Mouse (Mus musculus) G1E-ER4 (cell line): Measurements from ENCODE around the gene Hpf1. TPM values are rescaled to one million over a fixed set of nuclear protein-coding genes. Genes with fewer than 3 reads are reported as not detected.
A peak's percentile ranks its signal among the peaks of the same experiment; 100 is the strongest.

Experiments
- GATA1 ChIP-seq: IDR thresholded peaks from one replicate; pipeline ENCODE4 v1.8.0; 2012; ENCODE audit warnings: low read length, inconsistent platforms
- polyA plus RNA-seq: library from polyadenylated mRNA; stranded (reverse); fragments of >175 nt; gene quantifications from 2 replicates; pipeline ENCODE4 v1.2.3, GENCODE M21; 2012

Hpf1 gene
- polyA plus RNA-seq, result 6.6 and 9.8 TPM in 2 replicates

DNA sequence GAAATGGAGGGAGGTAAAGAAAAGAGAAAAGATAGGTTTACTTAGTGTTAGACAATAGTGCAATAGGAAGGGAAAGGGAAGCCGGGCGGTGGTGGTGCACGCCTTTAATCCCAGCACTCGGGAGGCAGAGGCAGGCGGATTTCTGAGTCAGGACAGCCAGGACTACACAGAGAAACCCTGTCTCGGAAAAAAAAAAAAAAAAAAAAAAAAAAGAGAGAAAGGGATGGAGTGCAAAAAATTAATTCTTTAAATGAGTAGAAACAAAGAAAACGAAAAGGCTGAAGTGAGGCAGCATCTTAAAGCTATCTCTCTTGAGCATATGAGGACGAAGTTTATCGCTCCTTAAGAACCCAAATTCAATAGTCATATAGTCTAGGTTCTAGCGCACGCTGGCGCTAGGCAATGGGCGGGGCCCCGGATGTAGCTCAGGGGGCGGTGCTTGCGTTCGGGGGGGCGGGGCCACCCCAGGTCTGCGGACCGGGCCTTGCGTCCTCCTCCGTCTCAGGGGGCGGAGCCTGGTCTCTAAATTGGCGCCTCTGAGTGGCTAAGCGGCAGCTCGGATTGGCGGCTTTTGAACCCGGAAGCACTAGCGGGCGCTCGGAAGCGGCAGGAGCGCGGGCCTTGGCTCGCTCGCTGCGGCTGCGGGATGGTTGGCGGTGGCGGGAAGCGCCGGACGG is at the start of gene Hpf1:
Hpf1 (plus strand) TSS at position 576 of the 677 bp plus-strand sequence.
- no peak for TF ChIP-seq GATA1

DNA sequence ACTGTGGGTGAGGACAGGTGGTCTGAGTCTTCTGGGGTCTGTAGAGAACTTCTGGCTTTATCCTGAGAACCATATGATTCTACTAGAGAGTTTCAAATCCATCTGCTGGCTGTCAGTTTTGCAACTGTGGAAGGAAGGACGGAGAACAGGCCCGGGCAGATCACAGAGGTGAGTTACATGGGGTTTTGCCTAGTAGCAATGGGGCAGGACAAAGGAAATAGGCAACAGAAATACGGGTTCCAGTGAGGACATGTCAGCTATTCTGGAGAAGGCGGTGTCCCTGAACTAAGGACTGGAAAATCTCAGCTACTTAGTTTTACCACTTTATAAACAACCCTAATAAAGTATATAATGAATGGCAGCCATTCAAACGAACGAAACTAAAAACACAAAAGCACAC is 47.8 kb upstream of the Hpf1 start:
- no peak for TF ChIP-seq GATA1

DNA sequence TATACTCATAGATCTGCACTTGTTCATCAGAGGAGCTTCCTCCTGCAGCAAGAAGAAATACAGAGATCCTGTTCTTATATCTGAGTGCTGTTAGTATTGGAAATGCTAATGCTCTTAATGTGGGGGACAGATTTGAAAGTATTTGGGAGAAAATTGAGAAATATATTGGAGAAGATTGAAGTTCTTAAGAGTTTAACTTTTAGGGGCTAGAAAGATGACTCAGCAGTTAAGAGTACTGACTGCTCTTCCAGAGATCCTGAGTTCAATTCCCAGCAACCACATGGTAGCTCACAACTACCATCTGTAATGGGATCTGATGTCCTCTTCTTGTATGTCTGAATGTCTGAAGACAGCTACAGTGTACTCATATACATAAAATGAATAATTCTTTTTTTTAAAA is 32.7 kb upstream of the Hpf1 start:
- no peak for TF ChIP-seq GATA1

DNA sequence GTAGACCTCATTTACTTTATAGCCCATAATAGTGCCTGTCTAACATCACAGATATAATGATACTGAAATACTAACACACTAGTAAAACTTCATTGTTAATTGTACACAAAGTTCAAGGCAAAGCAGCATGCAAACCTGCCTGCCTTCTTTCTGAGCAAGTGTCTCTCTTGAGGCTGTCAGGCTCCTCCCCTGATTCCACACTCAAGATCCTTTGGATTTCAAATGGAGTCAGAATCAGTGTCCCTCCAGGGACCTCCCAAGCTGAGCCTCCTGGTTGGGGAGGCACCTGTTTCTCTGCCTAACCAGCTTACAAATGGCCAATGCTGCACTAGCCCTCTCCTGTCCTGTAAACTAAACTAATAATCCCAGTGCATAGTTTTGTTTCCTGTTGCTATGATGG is 32.1 kb upstream of the Hpf1 start:
- no peak for TF ChIP-seq GATA1

DNA sequence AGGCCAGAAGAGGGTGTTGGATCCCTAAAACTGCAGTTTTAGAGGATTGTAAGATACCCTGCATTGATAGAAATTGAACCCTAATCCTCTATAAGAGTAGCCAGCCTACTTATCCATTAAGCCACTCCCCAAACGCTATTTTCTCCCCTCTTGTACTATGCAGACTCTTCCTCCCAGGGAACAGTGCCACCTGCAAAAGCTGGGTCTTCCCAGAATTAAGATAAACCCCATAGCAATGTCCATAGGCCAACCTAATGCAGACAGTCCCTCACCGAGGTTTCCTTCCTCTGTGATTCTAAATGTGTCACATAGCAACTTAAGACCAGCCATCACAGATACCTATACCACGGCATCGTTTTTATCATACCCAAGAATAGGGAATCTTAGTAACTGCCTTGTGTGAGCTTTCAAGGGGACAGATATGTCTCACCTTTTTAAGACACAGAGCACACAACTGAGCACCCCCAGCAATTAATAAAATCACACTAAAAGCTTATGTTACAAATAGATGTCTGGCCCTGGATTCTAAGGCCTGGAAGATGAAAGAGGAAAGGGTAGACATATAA is 31.2 kb upstream of the Hpf1 start:
- no peak for TF ChIP-seq GATA1

DNA sequence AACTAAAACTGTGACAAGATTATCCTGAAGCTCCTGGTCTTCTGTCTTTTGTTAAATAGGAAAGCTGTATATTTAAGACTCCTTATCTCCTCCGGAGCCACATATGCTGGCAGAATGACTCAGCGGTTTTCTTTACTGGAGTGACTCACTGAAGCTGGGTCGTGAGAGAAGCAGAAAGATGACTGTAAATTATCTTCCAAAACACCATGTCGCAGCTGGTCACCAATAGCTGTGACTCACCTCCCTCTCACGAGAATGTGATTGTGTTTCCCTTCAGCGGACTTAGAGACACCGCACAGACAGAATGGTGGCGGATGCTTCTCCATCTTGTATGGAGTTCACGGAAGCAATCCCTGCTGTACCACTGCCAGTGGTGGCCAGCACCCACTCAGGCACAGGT is 30.6 kb upstream of the Hpf1 start:
- peak; percentile 54 for TF ChIP-seq GATA1

DNA sequence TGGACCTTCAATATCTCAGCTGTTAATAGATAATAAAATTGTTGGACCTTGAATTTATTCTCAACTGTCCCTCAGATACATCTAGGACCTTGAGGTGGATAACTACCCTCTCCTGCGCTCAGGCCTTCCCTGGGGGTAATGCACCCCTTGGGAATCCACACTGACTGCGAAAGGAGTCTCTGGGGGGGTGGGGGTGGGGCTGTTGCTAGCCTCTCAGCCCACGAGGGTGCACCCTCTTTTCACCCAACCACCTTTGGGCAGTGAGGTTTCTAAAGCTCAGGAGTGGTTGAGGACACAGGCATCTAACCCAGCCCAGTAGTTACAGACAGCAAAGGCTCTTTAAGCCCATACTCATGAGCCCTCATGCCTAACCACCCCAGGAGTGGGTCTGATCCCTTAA is 29.5 kb upstream of the Hpf1 start:
- no peak for TF ChIP-seq GATA1

DNA sequence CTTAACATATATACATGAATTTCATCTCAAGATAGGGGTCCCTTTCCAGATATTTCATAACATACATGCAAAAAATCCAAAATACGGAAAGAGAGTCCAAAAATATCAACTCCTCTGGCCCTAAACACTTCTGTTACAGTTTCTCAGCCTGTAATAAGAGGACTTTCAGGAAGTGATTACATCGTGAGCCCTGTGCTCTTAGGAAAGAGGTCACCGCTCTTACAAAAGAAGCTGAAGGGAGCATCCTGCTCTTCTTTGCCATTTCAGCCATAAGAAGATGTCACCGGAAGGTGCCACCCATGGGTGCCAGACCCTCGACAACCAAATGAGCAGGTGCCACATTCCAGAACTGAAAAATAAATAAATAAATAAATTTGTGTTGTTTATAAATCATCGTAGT is 28.4 kb upstream of the Hpf1 start:
- no peak for TF ChIP-seq GATA1

DNA sequence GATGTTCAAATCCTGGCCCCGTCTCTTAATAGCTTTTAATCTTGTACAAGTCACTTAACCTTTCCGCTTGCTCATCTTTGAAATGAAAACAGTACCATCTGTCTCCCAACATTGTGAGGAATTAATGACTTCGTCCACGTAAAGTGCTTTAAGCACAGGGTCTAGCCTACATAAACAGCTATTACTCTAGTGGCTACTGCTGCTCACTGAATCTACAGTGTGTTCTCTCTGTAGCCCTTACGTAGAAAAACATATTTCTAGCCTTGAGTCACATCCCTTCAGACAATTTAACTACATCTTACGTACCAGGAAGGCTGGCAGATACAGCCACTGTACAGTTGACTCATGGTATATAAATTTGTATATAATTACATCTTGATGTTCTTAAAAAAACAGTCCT is 25.3 kb upstream of the Hpf1 start:
- no peak for TF ChIP-seq GATA1

DNA sequence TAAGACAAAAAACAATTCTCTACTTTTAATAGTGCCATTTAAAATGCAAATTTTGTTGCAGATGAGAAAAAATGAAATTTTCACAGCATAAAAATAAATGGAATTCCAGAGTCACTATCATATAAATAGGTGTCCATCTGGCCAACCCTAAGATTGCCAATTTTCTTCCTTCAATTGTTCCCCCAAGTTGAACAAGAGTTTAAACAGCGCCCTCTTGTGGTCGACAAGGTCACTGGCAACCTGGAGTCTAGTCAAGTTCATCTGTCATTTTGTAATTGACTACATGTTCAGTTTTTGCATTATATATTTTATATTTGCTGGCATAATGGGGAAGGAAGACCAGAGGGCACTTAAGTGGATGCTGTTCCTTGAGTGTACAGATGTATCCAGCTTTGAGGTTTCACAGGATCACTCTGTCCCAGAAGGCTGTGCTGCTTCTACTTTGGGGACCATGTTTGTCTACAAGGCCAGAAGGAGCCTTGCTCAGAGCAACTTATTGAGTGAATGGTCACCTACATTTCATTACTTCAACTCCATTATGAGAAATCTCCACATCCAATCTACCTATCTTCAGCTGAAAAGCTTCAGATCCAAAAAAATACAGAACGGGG is 24.6 kb upstream of the Hpf1 start:
- TF ChIP-seq GATA1, result no peak

DNA sequence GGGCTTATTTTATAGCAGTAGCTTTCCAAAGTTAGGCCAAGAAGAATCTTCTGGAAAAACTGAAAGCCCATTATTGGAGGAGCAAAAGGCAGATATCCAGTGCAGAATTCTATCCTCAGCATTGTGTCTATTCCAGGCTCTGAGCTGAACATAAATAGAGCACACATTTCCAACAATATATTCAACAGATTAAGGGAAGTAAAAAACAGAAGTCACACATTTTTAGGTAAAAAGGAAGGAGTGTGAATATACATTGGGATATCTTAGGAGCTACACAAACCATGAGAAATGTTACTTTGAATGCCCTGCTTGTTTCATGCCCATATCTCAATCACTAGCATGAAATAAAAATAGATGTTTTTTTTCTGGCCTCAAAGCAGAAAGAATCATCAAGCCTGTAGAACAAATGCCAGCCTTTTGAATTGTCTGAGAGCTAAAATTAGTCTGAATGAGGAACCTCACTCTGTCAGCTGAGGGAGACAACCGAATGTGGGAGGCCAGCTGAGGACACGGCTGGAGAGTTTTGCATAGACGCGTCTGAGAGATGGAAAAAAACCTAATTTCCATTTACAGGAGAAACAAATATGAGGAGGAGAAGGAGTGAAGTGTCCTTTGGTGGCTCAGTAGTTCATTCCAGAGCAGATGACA is 22.6 kb upstream of the Hpf1 start:
- TF ChIP-seq GATA1, result no peak

DNA sequence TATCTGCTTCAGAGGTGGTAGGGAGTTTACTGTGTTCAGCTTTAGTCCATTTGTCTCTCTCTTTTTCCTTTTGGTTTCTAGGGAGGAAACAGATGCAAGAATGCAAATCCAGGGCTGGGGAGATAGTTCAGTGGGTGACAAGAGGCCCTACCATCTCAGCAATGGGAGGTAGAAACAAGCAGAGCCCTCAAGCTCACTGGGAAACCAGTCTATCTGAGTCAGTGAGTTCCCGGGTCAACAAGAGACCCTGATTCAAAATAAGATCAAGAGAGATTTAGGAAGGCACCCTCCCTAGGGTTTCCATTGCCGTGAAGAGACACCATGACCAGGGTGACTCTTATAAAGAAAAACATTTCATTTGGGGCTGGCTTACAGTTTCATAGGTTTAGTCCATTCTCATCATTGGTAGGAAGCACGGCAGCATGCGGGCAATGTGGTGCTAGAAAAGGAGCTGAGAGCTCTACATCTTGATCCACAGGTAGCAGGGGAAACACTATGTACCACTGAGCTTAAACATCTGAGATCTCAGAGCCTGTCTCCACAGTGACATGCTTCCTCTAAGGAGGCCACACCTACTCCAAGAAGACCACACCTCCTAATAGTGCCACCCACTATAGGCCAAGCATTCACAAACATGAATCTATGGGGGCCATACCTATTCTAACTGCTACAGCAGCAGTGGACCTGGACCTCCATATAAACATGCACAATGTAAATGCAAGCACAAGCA is 21.8 kb upstream of the Hpf1 start:
- no peak for TF ChIP-seq GATA1

DNA sequence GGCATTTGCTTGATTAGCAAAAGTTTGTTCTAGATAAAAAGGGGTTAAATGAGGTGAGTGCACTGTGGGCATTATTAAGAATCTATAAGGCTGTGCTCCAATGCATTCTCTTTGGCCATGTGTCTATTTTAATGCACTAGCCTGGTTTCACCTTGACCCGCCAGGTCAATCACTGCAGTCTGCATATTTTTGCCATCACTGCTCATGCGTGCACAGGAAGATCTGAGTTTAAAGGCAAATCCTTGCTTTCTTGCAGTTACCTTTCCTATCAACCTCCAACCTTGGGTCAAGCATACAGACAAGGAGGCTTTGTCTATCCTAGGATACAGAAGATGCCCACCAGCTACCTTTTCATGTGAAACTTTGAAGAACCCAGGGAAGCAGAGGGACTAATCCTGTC is 20.5 kb upstream of the Hpf1 start:
- TF ChIP-seq GATA1, result no peak

DNA sequence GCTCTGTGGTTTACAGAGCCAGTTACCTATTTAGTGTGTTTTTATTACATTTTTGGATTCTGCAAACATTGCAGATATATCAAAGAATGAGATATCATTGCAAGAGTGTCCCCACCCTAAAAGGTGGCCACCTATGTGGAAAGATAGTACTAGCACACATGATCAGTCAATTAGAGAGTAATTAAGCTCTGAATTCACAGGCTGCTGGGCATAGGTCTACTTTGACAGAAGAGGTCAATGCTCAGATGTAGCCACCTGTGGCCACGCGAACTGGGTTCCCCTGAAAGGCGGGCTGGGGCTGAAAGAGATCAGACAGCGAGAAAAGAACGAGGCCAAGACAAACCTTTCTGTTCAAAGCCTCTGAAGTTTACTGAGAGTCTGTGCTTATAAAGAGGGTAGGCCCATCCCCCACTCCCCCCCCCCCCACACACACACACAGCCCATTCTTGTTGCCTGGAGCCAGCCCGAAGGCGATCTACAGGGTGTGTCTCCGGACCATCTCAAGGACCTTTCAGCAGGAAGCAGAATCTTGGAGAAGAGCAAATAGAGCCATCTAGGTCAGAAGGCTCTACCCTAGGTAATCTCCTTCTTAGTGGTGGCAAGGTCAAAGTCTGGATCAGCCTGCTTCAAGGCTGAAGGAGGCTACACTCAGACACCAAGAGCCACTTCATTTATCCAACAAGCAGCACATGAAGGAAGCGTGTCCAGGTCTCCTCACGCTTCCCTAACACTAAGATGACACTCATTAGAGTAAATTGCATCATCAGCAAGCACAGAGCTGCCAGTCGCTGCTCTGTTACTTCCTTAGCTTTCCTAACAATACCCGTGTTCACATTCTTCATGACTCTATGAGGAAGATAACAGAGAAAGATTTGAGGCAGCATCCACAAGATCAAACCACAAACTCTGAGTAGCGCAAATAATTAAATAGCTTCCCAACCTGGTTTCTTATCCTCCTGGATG is 19.7 kb upstream of the Hpf1 start:
- no peak for TF ChIP-seq GATA1

DNA sequence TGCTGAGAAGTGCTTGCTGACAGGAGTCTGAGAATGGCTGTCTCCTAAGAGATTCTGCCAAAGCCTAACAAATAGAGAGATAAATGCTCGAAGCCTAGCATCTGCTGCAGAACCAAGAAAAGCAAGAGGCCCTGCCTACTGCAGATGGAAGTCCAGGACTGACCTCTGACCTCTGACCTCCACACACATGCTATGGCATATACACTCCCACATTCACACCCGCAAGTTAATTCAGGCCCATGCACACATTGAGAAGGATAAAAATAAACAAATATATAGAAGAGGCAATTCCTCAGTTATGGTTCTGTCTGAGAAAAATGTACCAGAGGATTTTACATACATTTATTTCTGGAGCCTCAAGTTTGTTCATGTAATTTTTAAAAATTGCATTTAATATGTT is 11.6 kb upstream of the Hpf1 start:
- TF ChIP-seq GATA1, result no peak
